Mouse (Mus musculus) testis, adult 2 months (tissue): ENCODE measurements at regions not wholly inside any gene's neighbourhood (a gene's known extent, or its start where the extent isn't known, plus 50 kb on each side); places are given as distances from the start of the nearest gene placed in this dataset.

Experiments used
- CTCF ChIP-seq: fragments of 200-500 bp; IDR thresholded peaks from 2 replicates; pipeline ENCODE4 v1.5.1; 2012; ENCODE audit warnings: low read depth, mild to moderate bottlenecking, inconsistent platforms, low read length, moderate library complexity; ENCODE audit not compliant: control insufficient read depth, insufficient read depth, insufficient replicate concordance
- POLR2A ChIP-seq: fragments of 200-500 bp; IDR thresholded peaks from 2 replicates; pipeline ENCODE4 v1.6.1; 2012; ENCODE audit warnings: low read depth, mild to moderate bottlenecking, inconsistent platforms, low read length, moderate library complexity; ENCODE audit not compliant: control insufficient read depth

DNA sequence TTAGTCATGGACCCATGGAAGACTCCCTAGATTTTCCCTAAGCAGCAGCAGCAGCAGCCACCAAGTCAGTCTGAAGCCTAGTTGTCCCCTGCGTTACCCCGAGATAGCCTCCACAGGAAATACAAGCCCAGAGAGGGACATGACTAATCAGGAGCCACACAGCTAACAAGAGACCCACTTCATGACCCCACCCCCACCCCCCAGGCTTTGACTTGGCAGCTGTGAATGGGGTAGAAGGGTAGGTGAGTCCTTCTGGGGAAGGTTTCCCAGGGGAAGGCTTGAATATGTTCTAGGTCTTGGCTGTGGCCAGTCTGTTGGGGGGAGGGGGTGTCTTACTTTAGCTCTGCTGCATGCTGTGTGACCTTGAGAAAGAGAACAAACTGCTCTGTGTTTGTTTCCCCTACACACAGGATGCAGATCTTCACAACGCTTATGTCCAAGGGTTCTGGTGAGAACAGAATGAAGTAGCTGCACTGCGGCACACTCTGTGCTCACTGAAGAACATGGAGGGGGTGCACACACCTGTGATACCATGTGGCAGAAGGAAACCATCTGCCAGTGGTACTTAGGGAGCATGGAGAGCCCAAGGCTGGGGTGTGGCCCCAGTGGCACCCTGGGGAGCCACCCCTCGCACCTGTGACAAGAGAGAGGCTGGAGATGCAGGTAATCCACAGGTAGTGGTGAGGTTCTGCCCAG lies 93.2 kb downstream of the Mn1 start:
- no peak for TF ChIP-seq POLR2A
- no peak for TF ChIP-seq CTCF
